Mouse (Mus musculus) E14TG2a.4 (cell line): Measurements from ENCODE around the gene Vps25.

Experiments
- CTCF ChIP-seq: conservative IDR thresholded peaks from 2 replicates; pipeline ENCODE4 v1.5.1; 2014; ENCODE audit warnings: low read length
- POU5F1 ChIP-seq: IDR thresholded peaks from 2 replicates; pipeline ENCODE4 v1.6.1; 2014; ENCODE audit warnings: low read length, borderline replicate concordance

- TF ChIP-seq CTCF (no peak), POU5F1 (no peak)
These were observed 2.5 kb upstream of the Vps25 start for GRCm38 (mm10) chr11:101251031-101251430.
